Mouse (Mus musculus) CD4-positive, CD25-positive, alpha-beta regulatory T cell, adult 2 months (primary cell): ENCODE data around the gene Cdk5.

Experiments used
- DNase-seq: peaks from one replicate; pipeline ENCODE4 v3.0.0-alpha.2; 2012; ENCODE audit warnings: low read depth, low spot score

Gene Cdk5

GRCm38 (mm10) chr5:24378700-24379099 is 44.6 kb downstream of the Cdk5 start:
- DNase-seq: no peak

- no peak for DNase-seq
These were observed 48.5 kb downstream of the Cdk5 start for GRCm38 (mm10) chr5:24374666-24375328.

DNA sequence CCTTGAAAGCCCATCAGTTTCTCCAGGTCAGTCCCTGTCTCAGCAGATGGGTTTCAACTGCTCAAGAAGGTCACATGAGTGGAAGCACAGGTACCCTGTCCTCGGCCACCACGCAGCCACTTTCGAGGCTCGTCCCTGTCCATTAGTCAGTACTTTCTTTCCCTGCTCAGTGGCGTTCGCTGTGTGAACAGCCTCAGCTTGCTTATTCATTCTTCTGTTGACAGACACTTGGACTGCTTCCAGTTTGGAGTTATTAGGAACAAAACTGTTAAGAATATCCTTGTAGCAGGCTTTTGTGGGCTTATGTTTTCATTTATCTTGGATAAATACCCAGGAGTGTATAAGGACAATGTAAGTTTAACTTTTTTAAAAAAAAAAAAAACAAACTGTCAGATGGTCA is 49.1 kb downstream of the Cdk5 start:
- no peak for DNase-seq

DNA sequence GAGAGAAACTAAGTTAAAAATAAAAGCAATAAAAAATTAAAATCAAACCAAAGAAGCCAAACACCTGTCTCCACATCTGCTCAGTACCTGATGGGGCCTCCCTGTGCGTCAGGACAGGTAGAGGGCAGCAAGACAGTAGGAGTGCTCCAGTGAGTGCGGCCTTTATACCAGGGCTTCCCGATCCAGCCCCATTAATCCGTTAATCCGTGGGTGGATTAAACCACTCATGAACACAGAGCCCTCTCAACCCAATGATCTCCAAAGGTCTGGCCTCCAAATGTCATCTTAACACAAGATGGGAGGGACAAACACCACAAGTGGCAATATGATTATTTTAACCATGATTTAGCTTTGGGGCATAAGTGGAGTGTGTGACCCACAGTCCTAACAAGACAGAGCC is 49.5 kb downstream of the Cdk5 start:
- no peak for DNase-seq

DNA sequence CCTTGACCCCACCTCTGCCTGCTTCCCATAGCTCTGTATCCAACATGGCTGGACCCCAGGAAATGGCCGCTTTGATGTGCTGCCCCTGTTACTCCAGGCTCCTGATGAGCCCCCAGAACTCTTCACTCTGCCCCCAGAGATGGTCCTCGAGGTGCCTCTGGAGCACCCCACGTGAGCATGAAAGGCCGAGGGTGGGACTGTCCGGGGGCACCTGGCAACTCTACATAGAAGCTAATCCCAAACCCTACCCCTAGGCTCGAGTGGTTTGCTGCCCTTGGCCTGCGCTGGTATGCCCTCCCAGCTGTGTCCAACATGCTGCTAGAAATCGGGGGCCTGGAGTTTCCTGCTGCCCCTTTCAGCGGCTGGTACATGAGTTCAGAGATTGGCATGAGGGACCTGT is 53.6 kb downstream of the Cdk5 start:
- no peak for DNase-seq
